Mouse (Mus musculus): Measurements from ENCODE around the gene Rcn3. TPM values are rescaled to one million over a fixed set of nuclear protein-coding genes. Genes with fewer than 3 reads are reported as not detected.
"Not testable (repeated sequence)": the region's sequence is repeated elsewhere in the genome, so short reads cannot be mapped to it uniquely, and the experiment has no call there.

Rcn3 gene
- polyA plus RNA-seq, 1 experiment from 2014 or later, result 376 TPM

DNA sequence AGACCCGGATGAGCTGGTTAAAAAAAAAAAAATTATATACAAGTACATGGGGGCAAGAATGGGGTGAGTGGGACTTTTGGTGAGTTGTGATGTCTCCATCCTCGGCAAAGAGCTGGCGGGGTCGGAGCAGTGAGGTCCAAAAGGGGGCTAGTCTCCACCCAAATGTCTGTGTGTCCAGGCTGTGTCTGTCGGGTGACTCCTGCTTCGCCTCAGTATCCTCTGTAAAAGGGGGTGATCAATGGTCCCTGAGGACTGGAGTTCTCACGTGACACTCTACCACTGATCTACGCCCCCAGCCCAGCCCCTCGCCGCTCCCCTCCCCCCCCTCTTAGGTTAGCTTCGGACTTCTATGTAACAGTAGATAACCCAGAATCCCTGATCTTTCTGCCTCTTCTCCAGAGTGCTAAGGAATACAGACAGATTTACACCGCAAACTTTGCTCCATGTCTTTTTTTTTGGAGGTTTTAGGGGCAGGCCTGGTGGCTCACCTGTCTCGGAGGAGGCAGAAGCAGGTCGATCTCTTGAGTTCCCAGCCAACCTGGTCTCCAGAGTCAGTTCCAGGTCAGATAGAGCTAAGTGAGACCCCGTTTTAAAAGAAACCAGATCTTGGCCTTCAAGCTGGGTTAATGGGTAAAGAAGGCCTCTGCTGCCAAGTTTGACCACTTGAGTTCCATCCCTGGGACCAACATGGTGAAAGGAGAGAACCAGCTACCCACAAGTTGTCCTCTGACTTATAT lies 37.9 kb upstream of the Rcn3 start:
- Histone ChIP-seq H3K27ac (peak overlapping the region; percentile 94), H3K36me3 (peaks cover 26% of the 10 kb centered on the region), H3K9ac (peak overlapping the region; percentile 80), H3K4me3 (peak overlapping the region; percentile 86), H3K4me1 (peaks cover 35% of the 10 kb centered on the region), H3K4me2 (peak overlapping the region; percentile 69), H3K9me3 (no peaks in the 10 kb centered on the region), H3K27me3 (peaks cover 6% of the 10 kb centered on the region; the same call in 1 of the 2 replicates)
- no peak for ATAC-seq (ENCODE audit: insufficient number of reproducible peaks, insufficient read depth, low FRiP score, low TSS enrichment, low read depth)
- 49% methylated on average over 15 of the region's 15 CpGs for whole genome bisulfite sequencing

DNA sequence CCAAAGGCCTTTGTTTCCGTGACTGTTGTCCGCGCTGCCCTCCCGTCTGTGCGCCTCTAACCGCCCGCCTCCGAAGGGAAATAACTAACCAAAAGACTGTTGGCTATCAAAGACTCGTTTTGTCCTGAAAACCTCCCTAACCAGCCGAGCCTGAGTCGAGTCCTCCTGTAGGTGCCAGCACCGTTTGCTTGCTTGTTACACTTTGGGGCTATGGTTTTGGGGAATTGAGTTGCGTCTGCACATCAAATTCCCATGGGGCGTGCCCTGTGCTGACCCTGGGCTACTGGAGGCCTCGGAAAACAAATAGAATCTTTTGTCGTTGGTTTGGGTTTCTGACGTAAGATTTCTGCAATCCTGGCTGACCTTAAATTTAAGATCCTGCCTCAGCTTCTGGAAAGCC lies 37.3 kb upstream of the Rcn3 start:
- Histone ChIP-seq H3K4me1 (peaks cover 39% of the 10 kb centered on the region), H3K36me3 (peaks cover 27% of the 10 kb centered on the region), H3K27ac (peak overlapping the region; percentile 94), H3K9me3 (no peaks in the 10 kb centered on the region), H3K4me2 (peak overlapping the region; percentile 69), H3K4me3 (peak overlapping the region; percentile 86), H3K27me3 (no peaks in the 10 kb centered on the region), H3K9ac (peak overlapping the region; percentile 80)
- WGBS, result under 1% methylated on average over 17 of the region's 17 CpGs
- ATAC-seq (ENCODE audit: insufficient number of reproducible peaks, insufficient read depth, low FRiP score, low TSS enrichment, low read depth), result no peak

DNA sequence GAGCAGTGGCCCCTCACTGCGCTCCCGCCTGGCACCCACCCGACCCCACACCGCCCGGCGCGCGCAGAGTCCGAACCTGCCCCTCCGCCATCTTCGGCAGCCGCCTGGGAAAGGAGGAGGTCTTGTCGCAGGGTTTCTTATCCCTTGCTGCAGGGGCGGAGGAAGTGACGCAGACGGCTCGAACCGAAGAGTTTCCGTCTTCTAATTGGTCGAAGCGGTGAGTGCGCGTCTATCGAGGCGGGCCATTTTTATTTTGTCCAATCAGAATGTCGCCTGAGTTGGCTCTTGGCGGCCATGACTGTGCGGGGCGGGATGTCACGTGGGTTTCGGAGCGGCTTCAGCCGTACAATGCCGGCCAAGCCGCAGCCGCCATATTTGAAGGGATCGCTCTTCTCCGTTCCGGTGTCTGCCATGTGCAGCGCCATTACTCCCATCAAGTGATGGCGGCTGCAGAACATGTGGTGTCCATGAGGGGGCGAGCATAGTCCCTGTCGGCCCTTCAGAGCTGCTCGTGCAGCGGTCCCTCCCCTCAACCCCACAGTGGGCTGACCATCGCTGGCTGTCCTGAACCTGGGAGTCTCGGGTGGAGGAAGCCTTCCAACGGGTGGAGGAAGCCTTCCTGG lies 36.7 kb upstream of the Rcn3 start, which contains the start of gene Rpl13a:
Gene Rpl13a (minus strand): TSS at position 138 of the 623 bp plus-strand sequence.
- H3K4me1 ChIP-seq, result peaks cover 39% of the 10 kb centered on the region
- WGBS, result under 1% methylated on average over 48 of the region's 48 CpGs
- H3K9ac ChIP-seq, result peak within 1 kb of the TSS; percentile 99
- no peaks in the 10 kb centered on the region for H3K27me3 ChIP-seq
- peak within 1 kb of the TSS; percentile 86 for H3K4me3 ChIP-seq
- peak within 1 kb of the TSS; percentile 89 for H3K4me2 ChIP-seq
- peaks cover 27% of the 10 kb centered on the region for H3K36me3 ChIP-seq
- H3K27ac ChIP-seq, result peak within 1 kb of the TSS; percentile 94
- ATAC-seq (ENCODE audit: insufficient number of reproducible peaks, insufficient read depth, low FRiP score, low TSS enrichment, low read depth), result peak; percentile 89
- H3K9me3 ChIP-seq, result no peaks in the 10 kb centered on the region

- Histone ChIP-seq H3K9ac (peak overlapping the region; percentile 99), H3K4me3 (peak overlapping the region; percentile 86), H3K4me1 (peaks cover 45% of the 10 kb centered on the region), H3K36me3 (peaks cover 32% of the 10 kb centered on the region), H3K27ac (peak overlapping the region; percentile 92), H3K4me2 (peak overlapping the region; percentile 89), H3K9me3 (no peaks in the 10 kb centered on the region), H3K27me3 (no peaks in the 10 kb centered on the region)
- no peak for ATAC-seq (ENCODE audit: insufficient number of reproducible peaks, insufficient read depth, low FRiP score, low TSS enrichment, low read depth)
- 1% methylated on average over 6 of the region's 6 CpGs for WGBS
Observed at GRCm38 (mm10) chr7:45127700-45128224, 35.7 kb upstream of the Rcn3 start.

GRCm38 (mm10) chr7:45126844-45127699 lies 35.1 kb upstream of the Rcn3 start:
- 37% methylated on average over 21 of the region's 21 CpGs for WGBS
- ATAC-seq (ENCODE audit: insufficient number of reproducible peaks, insufficient read depth, low FRiP score, low TSS enrichment, low read depth), result no peak
- Histone ChIP-seq H3K9ac (peak overlapping the region; percentile 99), H3K27me3 (no peaks in the 10 kb centered on the region), H3K4me2 (peak overlapping the region; percentile 89), H3K36me3 (peaks cover 39% of the 10 kb centered on the region), H3K4me1 (peaks cover 50% of the 10 kb centered on the region), H3K9me3 (no peaks in the 10 kb centered on the region), H3K4me3 (peak overlapping the region; percentile 86), H3K27ac (peak overlapping the region; percentile 92)

- Histone ChIP-seq H3K27me3 (no peaks in the 10 kb centered on the region), H3K36me3 (peaks cover 47% of the 10 kb centered on the region), H3K9me3 (no peaks in the 10 kb centered on the region), H3K27ac (peak overlapping the region; percentile 92), H3K4me1 (peaks cover 58% of the 10 kb centered on the region), H3K4me3 (peak overlapping the region; percentile 86), H3K9ac (peak overlapping the region; percentile 99), H3K4me2 (peak overlapping the region; percentile 89)
- no peak for ATAC-seq (ENCODE audit: insufficient number of reproducible peaks, insufficient read depth, low FRiP score, low TSS enrichment, low read depth)
- WGBS, result 71% methylated on average over 17 of the region's 17 CpGs
Observed at GRCm38 (mm10) chr7:45126147-45126843, 34.3 kb upstream of the Rcn3 start.

DNA sequence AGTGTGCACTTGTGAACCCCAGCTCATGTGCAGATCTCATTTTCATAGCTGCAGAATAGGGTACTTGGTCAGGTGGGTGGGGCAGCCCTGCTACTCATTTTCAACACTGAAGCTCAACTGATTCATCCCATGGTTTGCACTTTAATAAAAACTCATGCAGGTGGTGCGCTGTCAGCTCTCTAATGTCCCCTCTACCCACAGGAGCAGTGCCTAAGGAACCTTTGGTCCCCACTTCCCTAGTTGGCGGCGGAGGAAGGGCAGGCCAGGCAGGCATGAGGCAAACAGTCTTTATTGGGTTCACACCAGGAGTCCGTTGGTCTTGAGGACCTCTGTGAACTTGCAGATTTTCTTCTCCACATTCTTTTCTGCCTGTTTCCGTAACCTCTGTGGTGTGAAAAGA lies 33.6 kb upstream of the Rcn3 start:
- not testable (repeated sequence) for H3K27me3 ChIP-seq; H3K9me3 ChIP-seq; ATAC-seq (ENCODE audit: insufficient number of reproducible peaks, insufficient read depth, low FRiP score, low TSS enrichment, low read depth)
- H3K4me3 ChIP-seq, result peak overlapping the region; percentile 86
- peak overlapping the region; percentile 89 for H3K4me2 ChIP-seq
- H3K36me3 ChIP-seq, result peaks cover 53% of the 10 kb centered on the region
- 73% methylated on average over 5 of the region's 5 CpGs for WGBS
- H3K4me1 ChIP-seq, result peaks cover 61% of the 10 kb centered on the region
- peak overlapping the region; percentile 99 for H3K9ac ChIP-seq
- H3K27ac ChIP-seq, result peak overlapping the region; percentile 92; the same call in 1 of the 2 replicates

GRCm38 (mm10) chr7:45125144-45125600 lies 33.2 kb upstream of the Rcn3 start:
- H3K27ac ChIP-seq, result peak overlapping the region; percentile 92
- peaks cover 61% of the 10 kb centered on the region for H3K4me1 ChIP-seq
- H3K9me3 ChIP-seq, result no peaks in the 10 kb centered on the region
- H3K9ac ChIP-seq, result peak overlapping the region; percentile 99
- H3K4me2 ChIP-seq, result peak overlapping the region; percentile 89
- 25% methylated on average over 7 of the region's 7 CpGs for WGBS
- peak overlapping the region; percentile 96 for H3K4me3 ChIP-seq
- H3K36me3 ChIP-seq, result peaks cover 58% of the 10 kb centered on the region
- ATAC-seq (ENCODE audit: insufficient number of reproducible peaks, insufficient read depth, low FRiP score, low TSS enrichment, low read depth), result no peak
- no peaks in the 10 kb centered on the region for H3K27me3 ChIP-seq

DNA sequence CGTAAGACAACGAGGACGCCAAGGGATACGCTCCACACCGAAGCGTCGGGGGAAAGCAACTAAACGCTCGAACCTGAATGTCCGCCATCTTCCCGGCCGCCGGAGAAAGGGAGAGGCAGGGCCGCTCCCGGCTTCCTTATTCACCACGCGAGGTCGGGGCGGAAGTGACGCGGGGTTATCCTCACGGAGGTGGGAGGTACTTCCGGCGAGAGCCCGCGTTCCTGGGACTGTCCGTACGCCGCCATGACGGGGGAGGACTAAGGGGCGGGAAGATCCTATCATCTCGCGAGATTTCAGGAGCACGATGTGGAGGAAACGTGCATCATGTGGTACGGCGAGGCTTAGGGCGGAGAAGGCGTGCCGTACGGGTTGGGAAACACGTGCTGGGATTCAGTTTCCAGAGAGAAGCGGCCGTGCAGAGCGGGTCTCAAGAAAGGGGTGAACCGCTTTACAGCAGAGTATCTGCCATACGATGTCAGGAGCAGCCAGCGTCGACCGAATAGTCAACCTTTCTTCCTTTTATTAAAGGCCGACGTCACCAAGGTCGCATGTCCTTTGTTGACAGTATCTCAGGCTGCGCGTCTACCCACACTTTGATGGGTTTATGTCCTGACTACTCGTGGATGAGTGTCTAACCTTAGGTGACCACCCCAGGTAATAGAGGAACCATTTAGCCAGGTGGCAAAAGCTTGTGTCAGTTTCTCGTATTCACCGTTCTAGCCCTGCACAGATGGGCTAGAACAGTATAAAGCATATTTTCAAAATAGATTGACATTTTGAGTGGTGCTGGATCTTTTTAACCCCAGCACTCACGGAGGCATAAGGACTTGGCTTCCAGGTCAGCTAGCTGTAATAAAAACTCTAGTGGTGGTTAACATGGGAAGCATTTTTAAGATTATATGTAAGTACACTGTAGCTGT lies 32.5 kb upstream of the Rcn3 start, which contains the start of gene Rps11:
Gene Rps11 (minus strand): TSS at position 216 of the 920 bp plus-strand sequence.
- no peaks in the 10 kb centered on the region for H3K27me3 ChIP-seq
- H3K27ac ChIP-seq, result peak within 1 kb of the TSS; percentile 92
- peak within 1 kb of the TSS; percentile 96 for H3K4me3 ChIP-seq
- H3K4me2 ChIP-seq, result peak within 1 kb of the TSS; percentile 89
- H3K9ac ChIP-seq, result peak within 1 kb of the TSS; percentile 99
- peak; percentile 88 for ATAC-seq (ENCODE audit: insufficient number of reproducible peaks, insufficient read depth, low FRiP score, low TSS enrichment, low read depth)
- under 1% methylated on average over 59 of the region's 59 CpGs for WGBS
- H3K9me3 ChIP-seq, result no peaks in the 10 kb centered on the region
- H3K36me3 ChIP-seq, result peaks cover 65% of the 10 kb centered on the region
- H3K4me1 ChIP-seq, result peaks cover 55% of the 10 kb centered on the region

DNA sequence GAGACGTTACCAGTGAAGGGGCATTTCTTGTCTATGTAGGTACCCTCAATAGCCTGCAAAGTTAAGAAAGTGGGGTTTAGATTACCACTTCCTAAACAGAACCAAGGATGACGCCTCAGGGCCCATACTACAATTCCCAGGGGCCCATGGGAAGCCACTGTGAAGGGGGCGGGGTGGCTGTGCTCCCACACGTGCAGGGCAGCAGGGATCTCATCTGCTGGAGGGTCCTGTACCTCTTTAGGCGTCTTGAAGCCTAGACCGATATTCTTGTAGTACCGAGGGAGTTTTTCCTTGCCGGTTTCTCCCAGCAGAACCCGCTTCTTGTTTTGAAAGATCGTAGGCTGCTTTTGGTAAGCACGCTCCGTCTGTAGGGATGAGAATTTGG lies 31.2 kb upstream of the Rcn3 start:
- peaks cover 75% of the 10 kb centered on the region for H3K36me3 ChIP-seq
- H3K27ac ChIP-seq, result peak overlapping the region; percentile 86
- ATAC-seq (ENCODE audit: insufficient number of reproducible peaks, insufficient read depth, low FRiP score, low TSS enrichment, low read depth), result no peak
- peaks cover 53% of the 10 kb centered on the region for H3K4me1 ChIP-seq
- 15% methylated on average over 12 of the region's 12 CpGs for WGBS
- peak overlapping the region; percentile 99 for H3K9ac ChIP-seq
- peak overlapping the region; percentile 96 for H3K4me3 ChIP-seq
- H3K27me3 ChIP-seq, result no peaks in the 10 kb centered on the region
- H3K4me2 ChIP-seq, result peak overlapping the region; percentile 89
- H3K9me3 ChIP-seq, result no peaks in the 10 kb centered on the region

All from embryonic facial prominence, embryonic 13.5 days (tissue).